ENCODE assay signal across 9 mouse cellular contexts in genomic region chr4:86690194-86690593, GRCm38 (mm10). TPM values are rescaled to one million over a fixed set of nuclear protein-coding genes. Genes with fewer than 3 reads are reported as not detected.
DNase-seq lines count a peak whose midpoint lies in the region; ATAC-seq and TF ChIP-seq lines count a peak whose summit lies in the region.
"Had no signal": no experiment of that assay in that cellular context is flagged by ENCODE, and none has a peak within 500 bp of the region (broad histone marks: within the 10 kb centered on the region; RNA-seq: fewer than 3 reads in every experiment).

No protein-coding gene starts in this region.

- TF ChIP-seq CTCF in forebrain, postnatal 0 days (IDR thresholded peaks at IDR 0.05; ENCODE audit: low read depth) = no peak

- no peak overlapping the region for H3K9ac ChIP-seq in forebrain, postnatal 0 days
- H3K9ac ChIP-seq: midbrain, embryonic 12.5 days had no signal

- H3K27me3 ChIP-seq in forebrain, postnatal 0 days (ENCODE audit: insufficient read depth, low read length) = no peaks in the 10 kb centered on the region
- H3K27me3 ChIP-seq: midbrain, embryonic 12.5 days had no signal

- peak; percentile 27 for DNase-seq in adrenal gland, postnatal 25 days
- DNase-seq in kidney, postnatal 25 days = peak; percentile 25 to 67
- DNase-seq in embryo, embryonic 11 days = no peak
- no peak for DNase-seq in left cerebral cortex, adult 8-10 months (ENCODE audit: low spot score in 2 of 2)
- DNase-seq in layer of hippocampus, postnatal 10 days (ENCODE audit: low spot score in 2 of 2) = no peak
- no peak for DNase-seq in forebrain, postnatal 0 days

- 65% methylated on average over 7 of the region's 7 CpGs for WGBS in forebrain, postnatal 0 days

- H3K4me3 ChIP-seq in forebrain, postnatal 0 days (ENCODE audit: low read depth, low read length) = no peak overlapping the region
- H3K4me3 ChIP-seq: midbrain, embryonic 12.5 days had no signal

- no peaks in the 10 kb centered on the region for H3K9me3 ChIP-seq in forebrain, postnatal 0 days (ENCODE audit: low read length)
- H3K9me3 ChIP-seq: midbrain, embryonic 12.5 days had no signal

- H3K27ac ChIP-seq in forebrain, postnatal 0 days (ENCODE audit: low read depth, low read length) = no peak overlapping the region
- H3K27ac ChIP-seq: midbrain, embryonic 12.5 days had no signal

- H3K4me2 ChIP-seq in forebrain, postnatal 0 days (ENCODE audit: low read depth) = no peak overlapping the region
- H3K4me2 ChIP-seq: midbrain, embryonic 12.5 days had no signal

- H3K36me3 ChIP-seq in forebrain, postnatal 0 days (ENCODE audit: insufficient read depth) = no peaks in the 10 kb centered on the region
- H3K36me3 ChIP-seq: midbrain, embryonic 12.5 days had no signal

- H3K4me1 ChIP-seq in forebrain, postnatal 0 days (ENCODE audit: insufficient read depth) = no peaks in the 10 kb centered on the region
- H3K4me1 ChIP-seq: midbrain, embryonic 12.5 days had no signal

- ATAC-seq in CD4-positive, CD25-positive, alpha-beta regulatory T cell, adult 4 months = peak; percentile 60
- peak; percentile 95 for ATAC-seq in megakaryocyte, adult 5-6 weeks (ENCODE audit: poor library complexity, severe bottlenecking)
- no peak for ATAC-seq in forebrain, postnatal 0 days

RNA-seq across cellular contexts. Expression of gene Plin2, which starts 20.3 kb away (rescaled TPM):
- polyA plus RNA-seq in CD4-positive, CD25-positive, alpha-beta regulatory T cell, adult 4 months (2017; shearing (Covaris generic)) = 10 to 100 TPM; 29.0 to 29.7 TPM
- 318 and 341 TPM in 2 replicates for total RNA-seq in adrenal gland, postnatal 25 days (2021)
- 124 and 127 TPM in 2 replicates for total RNA-seq in megakaryocyte, adult 5-6 weeks (2015)
- 187 and 216 TPM in 2 replicates for total RNA-seq in megakaryocyte, adult 5-6 weeks (2017)
- 10 to 100 TPM; 12.3 to 24.9 (median 18.8) TPM for total RNA-seq in left cerebral cortex, adult 8-10 months (2022)
- total RNA-seq in layer of hippocampus, postnatal 10 days (2021) = 10 to 100 TPM; 17.3 to 18.0 TPM
- total RNA-seq in forebrain, postnatal 0 days (2014; rRNA removed) = 32.7 and 35.5 TPM in 2 replicates
- 35.5 and 36.2 TPM in 2 replicates for polyA plus RNA-seq in forebrain, postnatal 0 days (2015; fragmentation: Nextera tagmentation; extraction: Ambion mirVana)

RNA-seq across cellular contexts. Expression of gene Dennd4c, which starts 58.2 kb away (rescaled TPM):
- polyA plus RNA-seq in CD4-positive, CD25-positive, alpha-beta regulatory T cell, adult 4 months (2017; shearing (Covaris generic)) = 1 to 10 TPM; 5.3 to 6.0 TPM
- 48.2 and 53.0 TPM in 2 replicates for total RNA-seq in adrenal gland, postnatal 25 days (2021)
- 23.1 and 24.1 TPM in 2 replicates for total RNA-seq in megakaryocyte, adult 5-6 weeks (2015)
- total RNA-seq in megakaryocyte, adult 5-6 weeks (2017) = 27.9 and 30.9 TPM in 2 replicates
- total RNA-seq in left cerebral cortex, adult 8-10 months (2022) = 10 to 100 TPM; 10.7 to 12.2 (median 11.6) TPM
- 10 to 100 TPM; 13.0 to 14.8 TPM for total RNA-seq in layer of hippocampus, postnatal 10 days (2021)
- total RNA-seq in forebrain, postnatal 0 days (2014; rRNA removed) = 11.6 and 28.7 TPM in 2 replicates
- 0.89 and 1.9 TPM in 2 replicates for polyA plus RNA-seq in forebrain, postnatal 0 days (2015; fragmentation: Nextera tagmentation; extraction: Ambion mirVana)

Comparison
In these comparisons a context has a peak if more than half of its experiments do, and no peak if none do; other contexts are left out.
1. DNase-seq: peak in adrenal gland, postnatal 25 days (single experiment) and kidney, postnatal 25 days (2 of 2); none in embryo, embryonic 11 days (single experiment), left cerebral cortex, adult 8-10 months (0 of 2), layer of hippocampus, postnatal 10 days (0 of 2) and forebrain, postnatal 0 days (single experiment).